Mouse (Mus musculus): ENCODE measurements at regions not wholly inside any gene's neighbourhood (a gene's known extent, or its start where the extent isn't known, plus 50 kb on each side); places are given as distances from the start of the nearest gene placed in this dataset.
A peak's percentile ranks its signal among the peaks of the same experiment; 100 is the strongest.

- H3K27me3 ChIP-seq (replicated peaks) = peaks cover 20% of the 10 kb centered on the region
- H3K9ac ChIP-seq = no peak overlapping the region
- H3K27ac ChIP-seq = no peak overlapping the region
- no peak for ATAC-seq
- 50% methylated on average over 5 of the region's 5 CpGs for WGBS (ENCODE audit: insufficient replicate concordance)
- H3K4me2 ChIP-seq = no peak overlapping the region
- no peaks in the 10 kb centered on the region for H3K9me3 ChIP-seq (replicated peaks)
- H3K4me3 ChIP-seq = no peak overlapping the region
- no peaks in the 10 kb centered on the region for H3K4me1 ChIP-seq
- H3K36me3 ChIP-seq = no peaks in the 10 kb centered on the region
These were observed 50.7 kb upstream of the Eps8l3 start for GRCm38 (mm10) chr3:107826241-107826760.

GRCm38 (mm10) chr3:107825468-107825867 lies 51.6 kb upstream of the Eps8l3 start:
- peaks cover 20% of the 10 kb centered on the region for H3K27me3 ChIP-seq (replicated peaks)
- no peaks in the 10 kb centered on the region for H3K36me3 ChIP-seq
- H3K4me1 ChIP-seq = no peaks in the 10 kb centered on the region
- H3K27ac ChIP-seq = no peak overlapping the region
- H3K4me2 ChIP-seq = no peak overlapping the region
- H3K4me3 ChIP-seq = no peak overlapping the region
- WGBS (ENCODE audit: insufficient replicate concordance) = 82% methylated on average over 10 of the region's 10 CpGs
- H3K9ac ChIP-seq = no peak overlapping the region
- H3K9me3 ChIP-seq (replicated peaks) = no peaks in the 10 kb centered on the region
- ATAC-seq = no peak

GRCm38 (mm10) chr3:107824378-107824777 lies 52.7 kb upstream of the Eps8l3 start:
- 61% methylated on average over 10 of the region's 10 CpGs for WGBS (ENCODE audit: insufficient replicate concordance)

GRCm38 (mm10) chr3:107823655-107824266 lies 53.3 kb upstream of the Eps8l3 start:
- ATAC-seq = no peak
- no peaks in the 10 kb centered on the region for H3K9me3 ChIP-seq (replicated peaks)
- 78% methylated on average over 6 of the region's 6 CpGs for WGBS (ENCODE audit: insufficient replicate concordance)
- no peak overlapping the region for H3K4me2 ChIP-seq
- H3K27me3 ChIP-seq (replicated peaks) = peaks cover 8% of the 10 kb centered on the region; the same call in 1 of the 2 replicates
- no peaks in the 10 kb centered on the region for H3K36me3 ChIP-seq
- H3K27ac ChIP-seq = no peak overlapping the region
- peaks cover 13% of the 10 kb centered on the region for H3K4me1 ChIP-seq
- H3K4me3 ChIP-seq = no peak overlapping the region
- no peak overlapping the region for H3K9ac ChIP-seq

More at GRCm38 (mm10) chr3:107824378-107824777, 52.7 kb upstream of the Eps8l3 start:
- Histone ChIP-seq H3K27me3 (replicated peaks) (peaks cover 11% of the 10 kb centered on the region; the same call in 1 of the 2 replicates), H3K4me1 (peaks cover 7% of the 10 kb centered on the region), H3K9me3 (replicated peaks) (no peaks in the 10 kb centered on the region), H3K4me3 (no peak overlapping the region), H3K36me3 (no peaks in the 10 kb centered on the region), H3K4me2 (no peak overlapping the region), H3K9ac (no peak overlapping the region), H3K27ac (no peak overlapping the region)
- no peak for ATAC-seq

GRCm38 (mm10) chr3:107823177-107823576 lies 53.9 kb upstream of the Eps8l3 start:
- H3K4me2 ChIP-seq = no peak overlapping the region
- no peaks in the 10 kb centered on the region for H3K9me3 ChIP-seq (replicated peaks)
- ATAC-seq = no peak
- 79% methylated on average over 5 of the region's 5 CpGs for WGBS (ENCODE audit: insufficient replicate concordance)
- H3K4me1 ChIP-seq = peaks cover 15% of the 10 kb centered on the region
- H3K36me3 ChIP-seq = no peaks in the 10 kb centered on the region
- peaks cover 9% of the 10 kb centered on the region; the same call in 1 of the 2 replicates for H3K27me3 ChIP-seq (replicated peaks)
- H3K27ac ChIP-seq = no peak overlapping the region
- H3K9ac ChIP-seq = no peak overlapping the region
- no peak overlapping the region for H3K4me3 ChIP-seq

GRCm38 (mm10) chr3:107822499-107822898 lies 54.5 kb upstream of the Eps8l3 start:
- Histone ChIP-seq H3K36me3 (no peaks in the 10 kb centered on the region), H3K4me1 (peaks cover 15% of the 10 kb centered on the region), H3K27ac (no peak overlapping the region), H3K27me3 (replicated peaks) (peaks cover 13% of the 10 kb centered on the region; the same call in 1 of the 2 replicates), H3K4me3 (no peak overlapping the region), H3K9me3 (replicated peaks) (no peaks in the 10 kb centered on the region), H3K4me2 (no peak overlapping the region), H3K9ac (no peak overlapping the region)
- WGBS (ENCODE audit: insufficient replicate concordance) = 71% methylated on average over 4 of the region's 4 CpGs
- ATAC-seq = no peak

GRCm38 (mm10) chr3:107821952-107822351 lies 55.1 kb upstream of the Eps8l3 start:
- H3K4me1 ChIP-seq = peaks cover 15% of the 10 kb centered on the region
- no peak overlapping the region for H3K4me3 ChIP-seq
- no peak overlapping the region for H3K4me2 ChIP-seq
- H3K9ac ChIP-seq = no peak overlapping the region
- no peaks in the 10 kb centered on the region for H3K9me3 ChIP-seq (replicated peaks)
- no peak for ATAC-seq
- peaks cover 13% of the 10 kb centered on the region; the same call in 1 of the 2 replicates for H3K27me3 ChIP-seq (replicated peaks)
- H3K36me3 ChIP-seq = no peaks in the 10 kb centered on the region
- H3K27ac ChIP-seq = no peak overlapping the region
- WGBS (ENCODE audit: insufficient replicate concordance) = 26% methylated on average over 2 of the region's 2 CpGs

GRCm38 (mm10) chr3:107819622-107820021 lies 57.4 kb upstream of the Eps8l3 start:
- WGBS (ENCODE audit: insufficient replicate concordance) = 15% methylated on average over 3 of the region's 3 CpGs
- Histone ChIP-seq H3K4me1 (peaks cover 15% of the 10 kb centered on the region), H3K27me3 (replicated peaks) (peaks cover 10% of the 10 kb centered on the region), H3K36me3 (no peaks in the 10 kb centered on the region), H3K4me3 (no peak overlapping the region), H3K9ac (no peak overlapping the region), H3K9me3 (replicated peaks) (no peaks in the 10 kb centered on the region), H3K4me2 (peak overlapping the region; percentile 30; the same call in 1 of the 2 replicates), H3K27ac (no peak overlapping the region)
- ATAC-seq = no peak

GRCm38 (mm10) chr3:107818616-107819495 lies 58.2 kb upstream of the Eps8l3 start:
- Histone ChIP-seq H3K9ac (no peak overlapping the region), H3K36me3 (no peaks in the 10 kb centered on the region), H3K4me2 (peak overlapping the region; percentile 30), H3K9me3 (replicated peaks) (no peaks in the 10 kb centered on the region), H3K27ac (no peak overlapping the region), H3K4me3 (no peak overlapping the region), H3K4me1 (peaks cover 15% of the 10 kb centered on the region), H3K27me3 (replicated peaks) (peaks cover 10% of the 10 kb centered on the region)
- peak; percentile 47; the same call in 1 of the 2 replicates for ATAC-seq
- WGBS (ENCODE audit: insufficient replicate concordance) = 6% methylated on average over 12 of the region's 12 CpGs

- no peak overlapping the region for H3K4me2 ChIP-seq
- no peaks in the 10 kb centered on the region for H3K36me3 ChIP-seq
- no peak overlapping the region for H3K9ac ChIP-seq
- H3K27ac ChIP-seq = no peak overlapping the region
- H3K27me3 ChIP-seq (replicated peaks) = peaks cover 7% of the 10 kb centered on the region
- no peak for ATAC-seq
- no peaks in the 10 kb centered on the region for H3K9me3 ChIP-seq (replicated peaks)
- WGBS (ENCODE audit: insufficient replicate concordance) = 55% methylated on average over 3 of the region's 3 CpGs
- no peak overlapping the region for H3K4me3 ChIP-seq
- peaks cover 30% of the 10 kb centered on the region for H3K4me1 ChIP-seq
These were observed 55.8 kb upstream of the Csf1 start for GRCm38 (mm10) chr3:107816031-107816430.

GRCm38 (mm10) chr3:107814280-107814679 lies 54.0 kb upstream of the Csf1 start:
- Histone ChIP-seq H3K4me2 (no peak overlapping the region), H3K4me1 (peaks cover 21% of the 10 kb centered on the region), H3K9ac (no peak overlapping the region), H3K4me3 (no peak overlapping the region), H3K36me3 (no peaks in the 10 kb centered on the region), H3K27ac (no peak overlapping the region), H3K9me3 (replicated peaks) (no peaks in the 10 kb centered on the region), H3K27me3 (replicated peaks) (peaks cover 7% of the 10 kb centered on the region)
- ATAC-seq = no peak
- 72% methylated on average over 5 of the region's 5 CpGs for WGBS (ENCODE audit: insufficient replicate concordance)

GRCm38 (mm10) chr3:107812885-107813284 lies 52.6 kb upstream of the Csf1 start:
- Histone ChIP-seq H3K27me3 (replicated peaks) (peaks cover 5% of the 10 kb centered on the region), H3K36me3 (no peaks in the 10 kb centered on the region), H3K9me3 (replicated peaks) (no peaks in the 10 kb centered on the region), H3K4me2 (no peak overlapping the region), H3K9ac (no peak overlapping the region), H3K27ac (no peak overlapping the region), H3K4me3 (no peak overlapping the region), H3K4me1 (peaks cover 14% of the 10 kb centered on the region)
- WGBS (ENCODE audit: insufficient replicate concordance) = 34% methylated on average over 4 of the region's 4 CpGs
- no peak for ATAC-seq

All from liver, embryonic 12.5 days (tissue).